Mouse (Mus musculus) megakaryocyte, embryonic 14.5 days (primary cell): Measurements from ENCODE around the gene Sema4a.

Experiments
- FLI1 ChIP-seq: IDR thresholded peaks from 2 replicates; pipeline ENCODE4 v1.6.1; 2012; ENCODE audit warnings: low read length, inconsistent platforms, mixed read lengths
- GATA1 ChIP-seq: IDR thresholded peaks from 3 replicates; pipeline ENCODE4 v1.6.1; 2012; ENCODE audit warnings: mixed read lengths, low read length, inconsistent platforms, borderline replicate concordance

DNA sequence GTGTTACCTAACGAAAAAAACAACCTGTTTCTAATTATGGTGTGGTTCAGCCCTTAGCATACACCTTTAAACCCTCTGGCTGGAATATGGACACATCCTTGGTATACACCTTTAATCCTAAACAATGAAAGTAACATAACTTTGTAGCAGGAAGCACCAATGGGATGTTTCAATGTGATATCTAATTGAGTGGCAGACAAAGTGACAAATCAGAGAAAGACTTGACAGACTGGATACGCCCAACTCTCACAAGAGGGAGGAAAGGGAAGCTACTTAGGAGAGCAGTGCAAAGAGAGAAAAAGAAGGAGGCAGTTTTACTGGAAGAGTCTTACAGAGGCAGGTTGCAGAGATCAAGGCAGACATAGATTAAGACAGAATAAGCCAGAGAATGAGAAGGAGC is 8.5 kb upstream of the Sema4a start:
- TF ChIP-seq FLI1 (no peak), GATA1 (no peak)
